ENCODE assay signal across 26 mouse cellular contexts in genomic region chr19:44642294-44642693, GRCm38 (mm10).
DNase-seq lines count a peak whose midpoint lies in the region; ATAC-seq and TF ChIP-seq lines count a peak whose summit lies in the region.
"Had no signal": no experiment of that assay in that cellular context is flagged by ENCODE, and none has a peak within 500 bp of the region (broad histone marks: within the 10 kb centered on the region; RNA-seq: fewer than 3 reads in every experiment).

No protein-coding gene starts in this region.

- no peak for TF ChIP-seq CTCF in lung, embryonic 14.5 days (IDR thresholded peaks at IDR 0.05; ENCODE audit: low read depth)
- TF ChIP-seq CTCF in lung, postnatal 0 days (IDR thresholded peaks at IDR 0.05), result no peak
- TF ChIP-seq CTCF in Patski (IDR thresholded peaks at IDR 0.05), result no peak

- no peak overlapping the region for H3K4me3 ChIP-seq in kidney, embryonic 14.5 days (ENCODE audit: low read length)
- no peak overlapping the region for H3K4me3 ChIP-seq in kidney, embryonic 16.5 days (ENCODE audit: low read length)
- H3K4me3 ChIP-seq in lung, embryonic 14.5 days (ENCODE audit: low read depth, low read length), result no peak overlapping the region
- no peak overlapping the region for H3K4me3 ChIP-seq in lung, postnatal 0 days (ENCODE audit: low read depth, low read length)
- H3K4me3 ChIP-seq: embryonic facial prominence, embryonic 13.5 days; embryonic facial prominence, embryonic 15.5 days; erythroblast, embryonic 14.5 days; forebrain, embryonic 10.5 days; forebrain, embryonic 12.5 days had no signal

- H3K9me3 ChIP-seq in kidney, embryonic 14.5 days (ENCODE audit: control insufficient read depth, low read length), result no peaks in the 10 kb centered on the region
- no peaks in the 10 kb centered on the region for H3K9me3 ChIP-seq in kidney, embryonic 16.5 days (ENCODE audit: low read length)
- no peaks in the 10 kb centered on the region for H3K9me3 ChIP-seq in lung, embryonic 14.5 days (ENCODE audit: low read depth, low read length)
- no peaks in the 10 kb centered on the region for H3K9me3 ChIP-seq in lung, postnatal 0 days (ENCODE audit: low read length)
- H3K9me3 ChIP-seq: embryonic facial prominence, embryonic 13.5 days; embryonic facial prominence, embryonic 15.5 days; forebrain, embryonic 10.5 days; forebrain, embryonic 12.5 days; G1E had no signal

- peak; percentile 84 for ATAC-seq in kidney, embryonic 14.5 days (ENCODE audit: low FRiP score, low TSS enrichment)
- ATAC-seq in kidney, embryonic 16.5 days (ENCODE audit: low FRiP score, low TSS enrichment), result peak; percentile 80
- ATAC-seq in lung, embryonic 14.5 days (ENCODE audit: insufficient read depth), result no peak
- no peak for ATAC-seq in lung, postnatal 0 days
- peak; percentile 68 for ATAC-seq in Patski
- ATAC-seq: CD4-positive, CD25-positive, alpha-beta regulatory T cell, adult 4 months; forebrain, embryonic 14.5 days had no signal

- peaks cover 41% of the 10 kb centered on the region for H3K4me1 ChIP-seq in kidney, embryonic 14.5 days (ENCODE audit: control insufficient read depth, insufficient read depth, low read length)
- H3K4me1 ChIP-seq in kidney, embryonic 16.5 days (ENCODE audit: insufficient read depth, low read length), result peaks cover 60% of the 10 kb centered on the region
- no peaks in the 10 kb centered on the region for H3K4me1 ChIP-seq in lung, embryonic 14.5 days (ENCODE audit: insufficient read depth)
- H3K4me1 ChIP-seq in lung, postnatal 0 days (ENCODE audit: insufficient read depth, low read depth, low read length), result no peaks in the 10 kb centered on the region

- CTCF ChIA-PET in Patski (lab: Charles Lee), result interaction anchor here (1.2 kb wide), 1 partner anchor 12 kb away, joined by 3 read pairs; no protein-coding TSS in a partner anchor

- no peak for TF ChIP-seq EP300 in lung, postnatal 0 days (IDR thresholded peaks at IDR 0.05)

- no peak overlapping the region for H3K9ac ChIP-seq in kidney, embryonic 14.5 days (ENCODE audit: low read depth, low read length)
- no peak overlapping the region for H3K9ac ChIP-seq in kidney, embryonic 16.5 days (replicated peaks; ENCODE audit: low read length)
- H3K9ac ChIP-seq in lung, embryonic 14.5 days, result no peak overlapping the region
- H3K9ac ChIP-seq in lung, postnatal 0 days (replicated peaks; ENCODE audit: low read depth), result no peak overlapping the region
- H3K9ac ChIP-seq: embryonic facial prominence, embryonic 13.5 days; embryonic facial prominence, embryonic 15.5 days; forebrain, embryonic 12.5 days had no signal

- in situ Hi-C loops in Patski (cut with MboI; ENCODE audit: low pct_unique_long_range_greater_than_20kb), result no loop called here

- peaks cover 9% of the 10 kb centered on the region; the same call in 1 of the 2 replicates for H3K27me3 ChIP-seq in kidney, embryonic 14.5 days (ENCODE audit: control insufficient read depth, insufficient read depth, low read length)
- peaks cover 7% of the 10 kb centered on the region; the same call in 1 of the 2 replicates for H3K27me3 ChIP-seq in kidney, embryonic 16.5 days (ENCODE audit: insufficient read depth, low read length)
- peaks cover 40% of the 10 kb centered on the region for H3K27me3 ChIP-seq in lung, embryonic 14.5 days (ENCODE audit: insufficient read depth, low read length)
- H3K27me3 ChIP-seq in lung, postnatal 0 days (replicated peaks; ENCODE audit: insufficient read depth, low read length), result 0 out of 2 replicates have a peak, but pooled peaks cover 6% of the 10 kb centered on the region
- H3K27me3 ChIP-seq in Patski, result no peaks in the 10 kb centered on the region

- H3K36me3 ChIP-seq in kidney, embryonic 14.5 days (ENCODE audit: control insufficient read depth, insufficient read depth, low read length), result no peaks in the 10 kb centered on the region
- no peaks in the 10 kb centered on the region for H3K36me3 ChIP-seq in kidney, embryonic 16.5 days (ENCODE audit: insufficient read depth, low read length)
- H3K36me3 ChIP-seq in lung, embryonic 14.5 days (ENCODE audit: insufficient read depth), result no peaks in the 10 kb centered on the region
- no peaks in the 10 kb centered on the region for H3K36me3 ChIP-seq in lung, postnatal 0 days (ENCODE audit: insufficient read depth, low read length)
- H3K36me3 ChIP-seq: embryonic facial prominence, embryonic 13.5 days; embryonic facial prominence, embryonic 15.5 days; forebrain, embryonic 10.5 days; forebrain, embryonic 12.5 days; G1E had no signal

- POLR2A ChIA-PET in Patski (lab: Charles Lee), result interaction anchor here (0.5 to 0.6 kb wide), 2 partner anchors 232 to 248 kb away, joined by 3 to 5 read pairs; no protein-coding TSS in a partner anchor

- peak overlapping the region; percentile 74; the same call in 1 of the 2 replicates for H3K27ac ChIP-seq in kidney, embryonic 14.5 days (ENCODE audit: low read depth, low read length)
- peak overlapping the region; percentile 79 for H3K27ac ChIP-seq in kidney, embryonic 16.5 days (ENCODE audit: low read length)
- no peak overlapping the region for H3K27ac ChIP-seq in lung, embryonic 14.5 days (ENCODE audit: low read depth)
- H3K27ac ChIP-seq in lung, postnatal 0 days (ENCODE audit: low read length), result no peak overlapping the region
- H3K27ac ChIP-seq: embryonic facial prominence, embryonic 13.5 days; embryonic facial prominence, embryonic 15.5 days; forebrain, embryonic 10.5 days; forebrain, embryonic 12.5 days had no signal

- 14% methylated on average over 4 of the region's 4 CpGs for WGBS in kidney, embryonic 14.5 days
- WGBS in kidney, embryonic 16.5 days, result 26% methylated on average over 3 of the region's 4 CpGs
- whole genome bisulfite sequencing in lung, embryonic 14.5 days, result 36% methylated on average over 4 of the region's 4 CpGs
- 28% methylated on average over 4 of the region's 4 CpGs for WGBS in lung, postnatal 0 days

- no peak overlapping the region for H3K4me2 ChIP-seq in kidney, embryonic 14.5 days (replicated peaks; ENCODE audit: low read depth, low read length)
- no peak overlapping the region; the same call in 1 of the 2 replicates for H3K4me2 ChIP-seq in kidney, embryonic 16.5 days (replicated peaks; ENCODE audit: low read depth, low read length)
- no peak overlapping the region for H3K4me2 ChIP-seq in lung, embryonic 14.5 days
- H3K4me2 ChIP-seq in lung, postnatal 0 days (replicated peaks; ENCODE audit: low read depth, low read length), result no peak overlapping the region
- H3K4me2 ChIP-seq: embryonic facial prominence, embryonic 13.5 days; embryonic facial prominence, embryonic 15.5 days; forebrain, embryonic 12.5 days had no signal

- no peak for DNase-seq in kidney, postnatal 25 days
- no peak for DNase-seq in kidney, postnatal 36 days
- peak; percentile 15 for DNase-seq in lung, embryonic 14.5 days
- DNase-seq in lung, postnatal 0 days (ENCODE audit: low spot score), result no peak
- no peak for DNase-seq in Patski (ENCODE audit: low read depth, low spot score)
- DNase-seq: adrenal gland, adult 2 months; adrenal gland, postnatal 10 days; adrenal gland, postnatal 25 days; B cell, adult 2 months; cerebellum, adult 11 months; cerebellum, adult 18-20 months; cerebellum, adult 8-10 months; cerebellum, adult 9-11 months; cerebellum, postnatal 14 days; cerebellum, postnatal 36 days; embryo, embryonic 11 days had no signal

Comparison
In these comparisons a context has a peak if more than half of its experiments do, and no peak if none do; other contexts are left out.
1. ATAC-seq: peak in kidney, embryonic 14.5 days (single experiment), kidney, embryonic 16.5 days (single experiment) and Patski (single experiment); none in lung, embryonic 14.5 days (single experiment) and lung, postnatal 0 days (single experiment).
2. H3K27ac ChIP-seq: peak in kidney, embryonic 14.5 days (single experiment) and kidney, embryonic 16.5 days (single experiment); none in lung, embryonic 14.5 days (single experiment) and lung, postnatal 0 days (single experiment).